Mouse (Mus musculus): Measurements from ENCODE around the gene Hoxa10. TPM values are rescaled to one million over a fixed set of nuclear protein-coding genes. Genes with fewer than 3 reads are reported as not detected.

Gene Hoxa10
- polyA plus RNA-seq, 1 experiment from 2014 or later = not detected

DNA sequence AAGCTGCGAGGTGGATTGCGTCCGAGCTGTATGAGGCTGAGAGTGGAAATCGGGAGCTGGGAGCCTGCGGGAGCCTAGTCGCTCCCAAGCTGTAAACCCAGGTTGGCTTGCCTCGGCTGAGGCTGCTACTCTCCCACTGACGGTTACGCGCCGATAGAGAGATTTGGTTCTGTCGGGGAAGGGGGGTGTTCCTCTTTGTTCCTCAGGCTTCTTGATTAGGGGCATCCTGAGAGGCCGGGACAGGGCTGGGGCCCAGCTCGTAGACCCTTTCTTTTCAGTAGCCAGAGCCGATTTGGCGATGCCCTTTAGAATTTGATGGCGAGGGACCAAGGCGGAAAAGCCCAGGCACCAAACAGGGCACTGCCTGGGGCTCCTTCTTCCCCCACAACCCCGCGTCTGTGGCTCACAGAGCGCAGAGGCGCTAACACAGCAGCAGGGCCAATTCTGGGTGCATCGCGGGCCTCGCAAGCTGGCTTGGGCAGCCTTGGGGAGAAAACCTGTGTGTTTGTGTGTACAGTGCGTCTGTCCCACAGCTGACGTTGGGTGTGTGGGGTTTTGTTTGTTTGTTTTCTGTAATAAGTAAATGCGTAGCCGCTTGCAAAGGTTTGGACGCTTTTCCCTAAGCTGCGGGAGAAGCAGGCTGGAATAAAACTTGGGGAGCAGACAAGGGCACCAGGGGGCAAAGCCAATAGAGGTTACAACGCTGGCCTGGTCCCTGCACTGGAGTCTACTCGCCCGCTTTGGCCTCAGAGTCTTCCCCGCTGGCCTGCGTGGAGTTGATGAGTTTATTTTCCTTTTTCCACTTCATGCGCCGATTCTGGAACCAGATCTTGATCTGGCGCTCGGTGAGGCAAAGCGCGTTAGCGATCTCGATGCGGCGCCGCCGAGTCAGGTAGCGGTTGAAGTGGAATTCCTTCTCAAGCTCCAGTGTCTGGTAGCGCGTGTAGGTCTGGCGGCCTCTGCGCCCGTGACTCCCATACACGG lies 34.7 kb downstream of the Hoxa10 start:
- ATAC-seq (no peak), DNase-seq (no peak)
- no peak for TF ChIP-seq CTCF (IDR thresholded peaks at IDR 0.05; ENCODE audit: low read depth)
- no peak for TF ChIP-seq EP300 (IDR thresholded peaks at IDR 0.05; ENCODE audit: low read depth)
- peaks cover 6% of the 10 kb centered on the region; the same call in 1 of the 2 replicates for H3K4me1 ChIP-seq (ENCODE audit: insufficient read depth)
- no peak overlapping the region for H3K4me2 ChIP-seq (ENCODE audit: low read depth, low read length)
- no peak overlapping the region for H3K9ac ChIP-seq (replicated peaks)
- peaks cover 93% of the 10 kb centered on the region for H3K27me3 ChIP-seq (ENCODE audit: insufficient read depth, low read length)
- no peak overlapping the region for H3K27ac ChIP-seq (ENCODE audit: low read depth)
- no peaks in the 10 kb centered on the region for H3K36me3 ChIP-seq (replicated peaks; ENCODE audit: insufficient read depth, low read length)
- H3K4me3 ChIP-seq (ENCODE audit: low read depth, low read length) = no peak overlapping the region
- 52% methylated on average over 55 of the region's 55 CpGs for WGBS (ENCODE audit: insufficient replicate concordance)
- no peaks in the 10 kb centered on the region for H3K9me3 ChIP-seq (ENCODE audit: low read length)

- H3K4me2 ChIP-seq (ENCODE audit: low read depth, low read length) = no peak overlapping the region
- WGBS (ENCODE audit: insufficient replicate concordance) = 53% methylated on average over 14 of the region's 14 CpGs
- no peak overlapping the region for H3K27ac ChIP-seq (ENCODE audit: low read depth)
- ATAC-seq = no peak
- peaks cover 6% of the 10 kb centered on the region; the same call in 1 of the 2 replicates for H3K4me1 ChIP-seq (ENCODE audit: insufficient read depth)
- TF ChIP-seq EP300 (IDR thresholded peaks at IDR 0.05; ENCODE audit: low read depth) (no peak), CTCF (IDR thresholded peaks at IDR 0.05; ENCODE audit: low read depth) (no peak)
- no peaks in the 10 kb centered on the region for H3K9me3 ChIP-seq (ENCODE audit: low read length)
- no peak overlapping the region for H3K4me3 ChIP-seq (ENCODE audit: low read depth, low read length)
- peaks cover 93% of the 10 kb centered on the region for H3K27me3 ChIP-seq (ENCODE audit: insufficient read depth, low read length)
- DNase-seq = no peak
- no peaks in the 10 kb centered on the region for H3K36me3 ChIP-seq (replicated peaks; ENCODE audit: insufficient read depth, low read length)
- H3K9ac ChIP-seq (replicated peaks) = no peak overlapping the region
These were observed 35.4 kb downstream of the Hoxa10 start for GRCm38 (mm10) chr6:52205221-52205620.

GRCm38 (mm10) chr6:52204050-52204752 lies 36.5 kb downstream of the Hoxa10 start, which contains the start of gene Hoxa5:
Gene Hoxa5 (minus strand): TSS chr6:52204587.
- Histone ChIP-seq H3K36me3 (replicated peaks; ENCODE audit: insufficient read depth, low read length) (no peaks in the 10 kb centered on the region), H3K9me3 (ENCODE audit: low read length) (no peaks in the 10 kb centered on the region), H3K27ac (ENCODE audit: low read depth) (peak within 1 kb of the TSS; percentile 22; the same call in 1 of the 2 replicates), H3K9ac (replicated peaks) (peak within 1 kb of the TSS; percentile 51), H3K4me2 (ENCODE audit: low read depth, low read length) (peak within 1 kb of the TSS; percentile 74), H3K4me1 (ENCODE audit: insufficient read depth) (peaks cover 6% of the 10 kb centered on the region; the same call in 1 of the 2 replicates), H3K4me3 (ENCODE audit: low read depth, low read length) (peak within 1 kb of the TSS; percentile 52), H3K27me3 (ENCODE audit: insufficient read depth, low read length) (peaks cover 86% of the 10 kb centered on the region)
- TF ChIP-seq EP300 (IDR thresholded peaks at IDR 0.05; ENCODE audit: low read depth) (no peak), CTCF (IDR thresholded peaks at IDR 0.05; ENCODE audit: low read depth) (peak; percentile 79)
- peak; percentile 73 for DNase-seq
- WGBS (ENCODE audit: insufficient replicate concordance) = 4% methylated on average over 65 of the region's 65 CpGs
- ATAC-seq = peak; percentile 74

GRCm38 (mm10) chr6:52203371-52204049 lies 37.1 kb downstream of the Hoxa10 start:
- DNase-seq = no peak
- peak overlapping the region; percentile 22; the same call in 1 of the 2 replicates for H3K27ac ChIP-seq (ENCODE audit: low read depth)

GRCm38 (mm10) chr6:52203121-52203370 lies 37.6 kb downstream of the Hoxa10 start:
- peaks cover 84% of the 10 kb centered on the region for H3K27me3 ChIP-seq (ENCODE audit: insufficient read depth, low read length)
- peak overlapping the region; percentile 74 for H3K4me2 ChIP-seq (ENCODE audit: low read depth, low read length)
- H3K27ac ChIP-seq (ENCODE audit: low read depth) = no peak overlapping the region
- no peaks in the 10 kb centered on the region for H3K36me3 ChIP-seq (replicated peaks; ENCODE audit: insufficient read depth, low read length)
- H3K9ac ChIP-seq (replicated peaks) = peak overlapping the region; percentile 51; the same call in 1 of the 2 replicates
- H3K4me1 ChIP-seq (ENCODE audit: insufficient read depth) = peaks cover 4% of the 10 kb centered on the region; the same call in 1 of the 2 replicates
- no peak for DNase-seq
- ATAC-seq = no peak
- H3K4me3 ChIP-seq (ENCODE audit: low read depth, low read length) = peak overlapping the region; percentile 52
- H3K9me3 ChIP-seq (ENCODE audit: low read length) = no peaks in the 10 kb centered on the region
- TF ChIP-seq EP300 (IDR thresholded peaks at IDR 0.05; ENCODE audit: low read depth) = no peak
- no peak for TF ChIP-seq CTCF (IDR thresholded peaks at IDR 0.05; ENCODE audit: low read depth)
- WGBS (ENCODE audit: insufficient replicate concordance) = 30% methylated on average over 10 of the region's 10 CpGs

More at GRCm38 (mm10) chr6:52203371-52204049, 37.1 kb downstream of the Hoxa10 start:
- Histone ChIP-seq H3K36me3 (replicated peaks; ENCODE audit: insufficient read depth, low read length) (no peaks in the 10 kb centered on the region), H3K27me3 (ENCODE audit: insufficient read depth, low read length) (peaks cover 84% of the 10 kb centered on the region), H3K9me3 (ENCODE audit: low read length) (no peaks in the 10 kb centered on the region), H3K4me1 (ENCODE audit: insufficient read depth) (peaks cover 6% of the 10 kb centered on the region; the same call in 1 of the 2 replicates), H3K4me2 (ENCODE audit: low read depth, low read length) (peak overlapping the region; percentile 74), H3K9ac (replicated peaks) (peak overlapping the region; percentile 51), H3K4me3 (ENCODE audit: low read depth, low read length) (peak overlapping the region; percentile 52)
- peak; percentile 19; the same call in 1 of the 2 replicates for ATAC-seq
- 14% methylated on average over 40 of the region's 46 CpGs for WGBS (ENCODE audit: insufficient replicate concordance)
- TF ChIP-seq EP300 (IDR thresholded peaks at IDR 0.05; ENCODE audit: low read depth) (no peak), CTCF (IDR thresholded peaks at IDR 0.05; ENCODE audit: low read depth) (no peak)

Measured in liver, postnatal 0 days (tissue).